Mouse (Mus musculus) adipose tissue, adult 10 weeks (tissue): ENCODE results near the gene Usp40. TPM values are rescaled to one million over a fixed set of nuclear protein-coding genes. Genes with fewer than 3 reads are reported as not detected.

Experiments used
- polyA plus RNA-seq: library from polyadenylated mRNA; stranded (reverse); fragments of 350-450 nt; fragmentation: Illumina TruSeq; extraction: RNeasy Lipid Tissue Mini Kit (QIAGEN cat#74804); gene quantifications from one replicate; pipeline ENCODE4 v1.2.3, GENCODE M21; 2014; ENCODE audit warnings: low read depth, low replicate concordance

Usp40 gene
- 15.1 TPM for polyA plus RNA-seq

DNA sequence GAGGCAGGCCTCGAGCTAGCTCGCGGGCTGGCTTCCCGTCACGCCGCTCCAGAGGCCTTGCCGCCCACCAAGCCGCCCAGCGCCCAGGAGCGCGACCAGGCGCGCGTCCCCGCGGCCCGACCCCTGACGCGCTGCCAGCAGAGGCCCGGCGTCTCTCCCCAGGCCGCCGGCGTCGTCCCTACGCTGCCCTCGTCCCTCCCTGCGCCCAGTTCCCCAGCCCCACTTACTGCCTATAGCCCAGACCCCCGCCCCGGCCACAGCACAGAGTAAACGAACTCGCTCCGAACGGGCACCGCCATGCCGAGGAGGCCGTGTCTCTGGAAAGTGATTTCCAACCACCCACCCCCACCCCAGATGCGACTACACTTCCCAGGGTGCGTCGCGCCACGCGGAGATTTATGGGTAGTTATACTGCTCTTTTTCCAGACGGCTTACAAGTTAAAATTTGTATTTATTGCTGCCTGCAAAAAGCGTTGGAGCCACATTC, at the start of gene Usp40:
Gene Usp40 (minus strand): TSS at position 341 of the 487 bp plus-strand sequence.

DNA sequence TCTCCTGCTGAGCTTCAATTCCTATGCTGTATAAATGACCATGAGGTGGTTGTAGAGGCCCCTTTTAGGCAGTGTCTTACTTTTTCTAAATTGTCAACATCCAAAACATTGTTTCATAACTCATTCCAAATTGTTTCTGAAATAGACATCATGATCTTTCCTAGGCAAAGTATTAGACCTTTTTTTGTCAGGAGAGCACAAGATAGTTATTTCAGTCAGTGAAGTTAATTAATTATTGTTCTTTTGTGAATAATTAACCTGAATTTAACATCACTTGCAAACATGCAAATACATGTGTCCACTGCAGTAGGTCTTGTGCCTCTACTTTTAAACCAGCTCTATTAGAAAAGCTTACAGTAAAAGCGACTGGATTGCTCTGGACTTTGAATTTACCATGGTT, 46.7 kb upstream of the Usp40 start, which contains the start of gene Ugt1a10:
Gene Ugt1a10 (plus strand): TSS at position 301 of the 400 bp plus-strand sequence.

Other genes with a start within 250 kb of the Usp40 start
- gene Sag, start 204.9 kb downstream of the Usp40 start, polyA plus RNA-seq = 3.1 TPM
- gene Dgkd, start 155.3 kb downstream of the Usp40 start, polyA plus RNA-seq = 46.5 TPM
- not detected for gene Ugt1a10, start 46.8 kb upstream of the Usp40 start, polyA plus RNA-seq
- gene Ugt1a9, start 62.2 kb upstream of the Usp40 start, polyA plus RNA-seq = not detected
- gene Ugt1a8, start 79.3 kb upstream of the Usp40 start, polyA plus RNA-seq = not detected
- 15.9 TPM for gene Ugt1a7c, start 86.5 kb upstream of the Usp40 start, polyA plus RNA-seq
- 12.1 TPM for gene Ugt1a6b, start 94.7 kb upstream of the Usp40 start, polyA plus RNA-seq
- 59.3 TPM for gene Ugt1a6a, start 126.3 kb upstream of the Usp40 start, polyA plus RNA-seq
- gene Ugt1a5, start 157.5 kb upstream of the Usp40 start, polyA plus RNA-seq = not detected
- 0.25 TPM for gene Ugt1a2, start 192.1 kb upstream of the Usp40 start, polyA plus RNA-seq
- gene Dnajb3, start 197.2 kb upstream of the Usp40 start, polyA plus RNA-seq = 21.6 TPM
- 0.61 TPM for gene Ugt1a1, start 203.4 kb upstream of the Usp40 start, polyA plus RNA-seq
- 61.5 TPM for gene Mroh2a, start 218.4 kb upstream of the Usp40 start, polyA plus RNA-seq